Mouse (Mus musculus) E14TG2a.4 (cell line): ENCODE results near the gene Hmces.

Experiments used
- H3K27me3 ChIP-seq: 2 replicates; pipeline ENCODE4 v1.6.1; 2014; ENCODE audit warnings: low read length, control low read depth; ENCODE audit not compliant: insufficient read depth
- H3K36me3 ChIP-seq: 2 replicates; pipeline ENCODE4 v1.6.1; 2014; ENCODE audit warnings: low read length, control low read depth; ENCODE audit not compliant: insufficient read depth
- H3K4me1 ChIP-seq: replicated peaks from 2 replicates; pipeline ENCODE4 v1.6.1; 2014; ENCODE audit warnings: low read depth, low read length, control low read depth
- H3K4me3 ChIP-seq: replicated peaks from 2 replicates; pipeline ENCODE4 v1.5.1; 2014; ENCODE audit warnings: mild to moderate bottlenecking, low read length
- H3K9me3 ChIP-seq: 2 replicates; pipeline ENCODE4 v1.6.1; 2014; ENCODE audit warnings: low read length, control low read depth
- CTCF ChIP-seq: conservative IDR thresholded peaks from 2 replicates; pipeline ENCODE4 v1.5.1; 2014; ENCODE audit warnings: low read length
- NANOG ChIP-seq: IDR thresholded peaks from 2 replicates; pipeline ENCODE4 v1.6.1; 2014; ENCODE audit warnings: borderline replicate concordance, low read length, mixed read lengths
- POU5F1 ChIP-seq: IDR thresholded peaks from 2 replicates; pipeline ENCODE4 v1.6.1; 2014; ENCODE audit warnings: low read length, borderline replicate concordance

Gene Hmces

DNA sequence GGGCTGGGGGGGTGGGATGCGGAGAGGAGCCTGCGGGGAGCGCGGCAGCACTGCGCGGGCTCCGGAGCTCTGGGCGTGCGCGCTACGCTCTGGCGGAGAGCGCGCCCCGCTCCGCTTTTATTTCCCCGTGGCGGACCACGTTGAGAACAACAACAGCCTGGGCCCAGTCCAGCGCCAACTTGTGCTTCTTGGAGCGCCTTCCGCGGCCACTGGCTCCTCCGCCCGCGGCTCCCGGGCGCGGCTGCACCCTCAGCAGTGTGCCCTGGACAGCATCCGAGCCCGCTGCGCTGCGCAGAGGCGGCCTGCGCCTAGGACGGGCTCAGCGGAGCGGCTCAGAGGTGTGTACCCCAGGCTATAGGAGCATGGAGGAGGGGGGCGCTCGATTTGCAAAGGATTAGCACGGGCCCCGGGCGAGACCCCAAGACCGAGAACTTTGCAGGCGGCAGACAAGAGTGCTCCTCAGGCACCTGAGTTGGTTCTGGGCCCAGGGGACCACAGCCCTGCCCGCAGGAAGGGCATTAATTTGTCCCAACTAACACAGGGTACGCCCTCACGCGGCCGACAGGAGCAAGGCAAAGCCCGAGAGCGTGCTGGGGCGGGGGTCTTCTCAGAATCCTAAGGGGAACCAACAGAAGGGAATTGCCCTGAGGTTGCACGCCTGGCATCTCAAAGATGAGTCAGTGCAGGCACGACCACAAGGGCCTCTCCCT is 68.0 kb downstream of the Hmces start, which contains the start of gene H1fx:
Gene H1fx (minus strand): TSS at position 91 of the 710 bp plus-strand sequence.
- Histone ChIP-seq H3K27me3 (peaks cover 8% of the 10 kb centered on the region), H3K4me1 (peaks cover 20% of the 10 kb centered on the region), H3K36me3 (peaks cover 34% of the 10 kb centered on the region), H3K9me3 (no peaks in the 10 kb centered on the region), H3K4me3 (peak within 1 kb of the TSS; percentile 94)
- TF ChIP-seq CTCF (peak; percentile 36; the same call in 1 of the 2 replicates), POU5F1 (no peak)

DNA sequence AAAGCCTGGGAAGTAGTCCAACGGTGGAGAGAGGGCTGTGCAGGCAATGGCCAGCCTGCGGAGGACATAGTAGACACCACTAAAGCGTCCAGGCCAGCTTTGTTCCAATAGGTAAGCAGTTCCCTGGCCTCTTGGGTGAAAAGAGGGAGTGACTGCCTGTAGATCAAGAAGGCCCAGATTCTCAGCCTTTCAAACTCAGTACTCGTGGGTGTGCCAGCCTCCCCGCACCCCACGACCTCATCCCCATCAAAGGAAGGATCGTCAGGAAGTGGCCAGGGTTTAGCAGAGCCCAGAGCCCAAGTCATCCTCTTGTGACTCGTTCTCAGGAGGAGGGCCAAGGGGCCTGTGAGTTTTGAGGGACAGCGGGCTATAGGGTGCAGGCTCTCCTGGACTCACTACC is 68.8 kb downstream of the Hmces start:
- no peaks in the 10 kb centered on the region for H3K9me3 ChIP-seq
- H3K36me3 ChIP-seq, result peaks cover 42% of the 10 kb centered on the region
- peaks cover 20% of the 10 kb centered on the region for H3K4me1 ChIP-seq
- no peak for TF ChIP-seq CTCF
- TF ChIP-seq POU5F1, result no peak
- TF ChIP-seq NANOG, result no peak
- peak overlapping the region; percentile 94 for H3K4me3 ChIP-seq
- peaks cover 8% of the 10 kb centered on the region for H3K27me3 ChIP-seq
